Mouse (Mus musculus) limb, embryonic 13.5 days (tissue): ENCODE measurements around the gene Ankrd22. TPM values are rescaled to one million over a fixed set of nuclear protein-coding genes. Genes with fewer than 3 reads are reported as not detected.

Experiments used
- polyA plus RNA-seq: library from polyadenylated mRNA; unstranded; fragments of >200 nt; fragmentation: Nextera tagmentation; extraction: Ambion mirVana; gene quantifications from 2 replicates; pipeline ENCODE4 v1.2.1, GENCODE M21; 2015

Ankrd22 gene
- polyA plus RNA-seq, 1 experiment from 2014 or later: 2.2 TPM

Other genes starting within 250 kb of the Ankrd22 start
- 0.13 TPM in 1 of 2 replicates, not detected in the other for gene Lipf, start 204.9 kb downstream of the Ankrd22 start, polyA plus RNA-seq
- 0.09 and 0.13 TPM in 2 replicates for gene Lipk, start 157.8 kb downstream of the Ankrd22 start, polyA plus RNA-seq
- gene Lipn, start 98.7 kb downstream of the Ankrd22 start, polyA plus RNA-seq: not detected in 2 replicates
- 0.46 and 0.98 TPM in 2 replicates for gene Lipm, start 65.1 kb downstream of the Ankrd22 start, polyA plus RNA-seq
- gene Stambpl1, start 26.2 kb upstream of the Ankrd22 start, polyA plus RNA-seq: 18.2 and 18.6 TPM in 2 replicates
- 262 and 263 TPM in 2 replicates for gene Acta2, start 89.5 kb upstream of the Ankrd22 start, polyA plus RNA-seq
- 2.4 and 4.3 TPM in 2 replicates for gene Fas, start 124.6 kb upstream of the Ankrd22 start, polyA plus RNA-seq